Mouse (Mus musculus): Measurements from ENCODE around the gene Metap1d.

The Metap1d gene

GRCm38 (mm10) chr2:71545882-71546639 is 93.0 kb downstream of the Metap1d start:
- no peak for DNase-seq

- peak in 1 of 2 experiments; percentile 12 for DNase-seq
Observed at GRCm38 (mm10) chr2:71546640-71547071, 93.6 kb downstream of the Metap1d start, which contains the start of gene Dlx2. TSS of gene Dlx2 (minus strand) at chr2:71546754.

- DNase-seq: peak; percentile 45 to 57
Observed at GRCm38 (mm10) chr2:71547829-71548228, 94.8 kb downstream of the Metap1d start.

GRCm38 (mm10) chr2:71550330-71550729 is 97.3 kb downstream of the Metap1d start:
- no peak for DNase-seq

GRCm38 (mm10) chr2:71551704-71552103 is 98.6 kb downstream of the Metap1d start:
- no peak for DNase-seq

GRCm38 (mm10) chr2:71556071-71556470 is 103.0 kb downstream of the Metap1d start:
- no peak for DNase-seq

GRCm38 (mm10) chr2:71566466-71566865 is 113.4 kb downstream of the Metap1d start:
- DNase-seq: no peak

GRCm38 (mm10) chr2:71573736-71574135 is 120.7 kb downstream of the Metap1d start:
- no peak for DNase-seq

Data from cerebellum, adult 18-20 months (tissue).